Mouse (Mus musculus) heart, postnatal 4 days (tissue): ENCODE measurements around the gene Gm49387. TPM values are rescaled to one million over a fixed set of nuclear protein-coding genes. Genes with fewer than 3 reads are reported as not detected.

Experiments used
- DNase-seq: peaks from one replicate; pipeline ENCODE4 v3.0.0; 2021
- total RNA-seq, 2 experiments: library from RNA; stranded (reverse); gene quantifications; 2 replicates each; pipeline ENCODE4 v1.2.3; 2021

The Gm49387 gene
- total RNA-seq, 2 experiments from 2014 or later = 2.8 TPM; not detected in 1

DNA sequence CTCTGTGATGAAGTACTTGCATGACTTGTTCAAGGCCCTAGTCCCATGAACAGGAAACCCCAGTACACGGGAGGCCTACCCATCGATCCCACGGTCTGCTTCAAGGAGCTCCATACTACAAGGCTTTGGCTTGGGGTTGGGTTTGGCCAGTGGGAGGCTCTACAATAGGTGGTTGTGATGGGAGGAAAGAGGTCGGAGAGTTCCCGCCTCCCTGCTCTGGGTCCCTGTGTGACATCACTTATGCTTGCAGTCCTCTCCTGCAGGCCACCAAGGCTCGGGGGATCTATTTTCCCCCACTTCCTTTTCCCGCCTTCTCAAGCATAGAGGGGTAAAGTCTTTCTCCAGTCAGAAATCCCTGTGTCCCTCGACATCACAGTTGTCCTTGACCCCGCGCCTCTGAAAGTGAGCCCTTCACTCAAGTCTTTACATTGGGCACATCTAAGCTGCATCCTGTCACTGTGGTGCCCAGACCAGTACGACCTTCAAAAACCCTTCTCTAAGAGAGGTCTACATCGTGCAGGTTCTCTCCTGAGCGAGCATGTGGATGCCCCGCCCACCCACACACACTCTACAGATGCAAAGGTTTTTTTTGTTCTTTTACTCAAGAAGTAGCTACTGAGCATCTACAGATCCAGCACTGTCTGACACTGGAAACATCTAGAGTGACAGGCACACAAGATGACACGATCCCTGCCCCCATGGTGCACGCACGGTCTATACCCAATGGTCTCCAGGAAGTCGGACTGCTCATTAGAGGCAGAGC, 65.6 kb downstream of the Gm49387 start:
- DNase-seq = no peak

DNA sequence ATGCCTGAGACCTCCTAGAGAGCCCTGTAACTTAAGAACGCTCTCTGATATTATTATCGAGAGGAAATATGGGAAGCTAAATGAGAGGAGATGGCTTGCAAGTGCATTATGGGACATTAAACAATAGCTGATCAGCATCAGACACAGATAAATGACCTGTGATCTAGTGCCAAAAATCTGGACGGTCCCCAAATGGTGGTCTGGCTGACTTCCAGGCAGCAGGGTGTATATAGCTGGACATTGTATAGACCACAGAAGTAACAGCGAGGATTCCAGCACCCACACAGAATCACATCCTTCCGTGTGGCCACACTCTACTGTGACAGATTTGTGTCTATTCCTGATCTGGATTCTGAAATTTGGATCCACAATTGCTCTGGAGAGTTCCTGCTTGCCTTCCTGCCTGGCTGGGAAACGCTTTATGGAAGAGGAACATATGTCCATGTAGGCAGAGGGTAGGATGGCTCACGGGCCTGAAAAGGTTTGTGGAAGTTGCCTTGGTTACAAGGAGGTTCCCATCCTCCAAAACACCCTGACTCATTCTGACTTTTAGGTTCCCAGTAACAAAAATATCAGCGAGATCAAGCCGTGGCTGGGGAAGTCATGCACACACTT, 68.0 kb downstream of the Gm49387 start:
- DNase-seq = no peak

DNA sequence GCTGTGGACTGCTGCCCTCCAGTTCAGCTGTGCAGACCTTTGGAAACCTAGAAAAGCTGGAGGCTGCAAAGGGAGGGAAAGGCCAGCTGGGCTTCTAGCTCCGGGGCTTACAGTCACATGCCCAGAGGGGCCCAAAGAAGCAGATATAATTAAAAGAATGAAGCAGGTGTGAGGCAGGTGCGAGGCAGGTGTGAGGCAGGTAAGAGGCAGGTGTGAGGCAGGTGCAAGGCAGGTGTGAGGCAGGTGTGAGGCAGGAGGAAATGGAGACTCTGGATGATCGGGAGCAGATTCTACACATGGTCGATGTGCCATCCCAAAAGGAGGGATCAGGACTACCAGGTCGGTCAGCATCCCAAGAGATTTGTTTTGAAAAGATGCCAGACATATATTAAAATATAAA, 69.3 kb downstream of the Gm49387 start:
- DNase-seq = no peak

DNA sequence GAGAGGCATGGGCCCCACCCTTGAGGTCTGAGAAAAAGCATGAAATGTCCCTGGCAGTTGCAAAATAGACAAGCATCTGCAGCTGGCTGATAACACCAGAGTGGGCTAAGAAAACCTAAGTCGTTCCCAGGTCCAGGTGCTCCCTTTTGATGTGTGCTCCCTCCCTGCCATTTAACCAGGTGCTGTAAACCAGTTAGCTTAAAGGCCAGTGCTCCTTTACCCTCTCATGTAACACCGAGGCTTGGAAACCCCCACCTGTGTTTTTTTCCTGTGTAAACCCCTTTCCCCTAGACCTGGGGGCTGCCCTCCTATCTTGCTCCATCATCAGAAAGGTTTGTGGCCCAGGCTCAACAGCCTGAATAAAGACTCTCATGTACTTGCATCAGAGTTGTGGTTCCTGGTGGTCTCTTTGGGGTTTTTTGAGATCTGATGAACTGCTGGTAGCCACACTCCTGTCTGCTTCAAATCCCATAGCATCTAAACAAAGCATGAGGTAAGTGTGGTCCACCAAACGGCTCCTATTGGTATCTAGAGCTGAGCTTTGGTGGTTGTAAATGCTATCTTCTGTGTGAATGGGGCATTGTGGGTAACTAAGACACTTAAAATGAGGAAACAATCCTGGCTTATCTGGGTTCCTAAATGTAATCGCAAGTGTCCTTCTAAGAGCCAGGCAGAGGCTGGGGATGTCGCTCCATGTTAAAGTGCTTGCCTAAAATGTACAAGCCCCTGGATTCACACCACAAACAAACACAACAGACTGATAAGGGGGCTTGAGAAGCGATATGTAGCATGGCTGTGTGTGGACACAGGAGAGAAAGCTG, 70.3 kb downstream of the Gm49387 start:
- DNase-seq = no peak

DNA sequence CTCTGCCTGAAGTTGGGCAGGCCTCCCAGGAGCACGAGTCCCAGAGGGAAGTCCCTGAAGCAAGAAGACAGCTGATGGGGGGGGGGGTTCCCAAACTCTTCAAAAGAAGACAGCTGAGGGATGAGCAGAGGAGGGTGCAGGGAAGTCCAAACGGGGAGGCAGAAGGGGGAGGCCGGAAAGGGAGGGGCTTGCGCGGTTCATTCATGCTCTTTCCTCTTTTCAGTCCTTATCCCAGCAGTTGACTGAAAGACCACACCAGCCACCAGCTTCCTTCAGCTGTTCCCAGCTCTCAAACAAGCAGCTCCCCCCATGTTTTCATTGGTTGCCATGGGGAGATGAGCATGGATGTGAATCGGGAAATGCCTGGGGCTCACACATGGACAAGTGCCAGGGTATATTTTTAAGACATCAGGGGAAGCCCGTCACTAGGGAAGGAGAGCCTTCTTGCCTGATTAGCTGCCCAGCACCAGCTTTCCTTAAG, 71.5 kb downstream of the Gm49387 start:
- DNase-seq = peak; percentile 60

DNA sequence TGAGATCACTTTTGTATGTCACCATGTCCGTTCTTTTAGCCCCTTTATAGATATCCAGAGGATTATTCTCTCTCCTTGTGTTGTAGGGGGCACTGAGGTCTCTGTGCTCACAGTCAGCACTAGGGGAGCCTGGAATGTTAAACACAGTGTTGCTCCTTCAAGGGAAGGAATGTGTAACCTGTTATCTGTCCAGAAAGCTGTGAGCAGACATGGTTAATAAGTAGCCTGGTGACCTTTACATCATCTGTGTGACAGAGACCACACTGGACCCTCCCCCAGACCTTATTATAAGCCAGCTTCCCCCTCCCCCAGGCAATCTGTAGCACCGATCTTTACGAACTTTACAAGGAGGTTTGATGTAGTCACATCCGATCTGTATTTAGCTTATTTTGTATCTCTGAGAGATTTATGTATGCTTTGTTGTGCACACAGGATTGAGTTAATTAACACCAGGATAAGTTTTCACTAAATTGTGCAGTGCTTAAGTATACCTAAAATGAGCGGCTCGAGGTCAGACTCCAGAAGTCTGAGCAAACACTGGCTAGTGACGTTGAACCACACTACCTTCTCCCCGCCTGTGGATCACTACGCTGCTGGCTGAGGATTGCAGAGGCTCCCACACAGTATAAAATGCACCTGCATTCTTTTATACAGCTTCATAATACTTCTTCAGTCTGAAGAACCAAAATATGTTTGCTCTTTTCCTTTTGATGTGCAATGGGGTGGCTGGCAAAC, 75.0 kb downstream of the Gm49387 start:
- DNase-seq = no peak

DNA sequence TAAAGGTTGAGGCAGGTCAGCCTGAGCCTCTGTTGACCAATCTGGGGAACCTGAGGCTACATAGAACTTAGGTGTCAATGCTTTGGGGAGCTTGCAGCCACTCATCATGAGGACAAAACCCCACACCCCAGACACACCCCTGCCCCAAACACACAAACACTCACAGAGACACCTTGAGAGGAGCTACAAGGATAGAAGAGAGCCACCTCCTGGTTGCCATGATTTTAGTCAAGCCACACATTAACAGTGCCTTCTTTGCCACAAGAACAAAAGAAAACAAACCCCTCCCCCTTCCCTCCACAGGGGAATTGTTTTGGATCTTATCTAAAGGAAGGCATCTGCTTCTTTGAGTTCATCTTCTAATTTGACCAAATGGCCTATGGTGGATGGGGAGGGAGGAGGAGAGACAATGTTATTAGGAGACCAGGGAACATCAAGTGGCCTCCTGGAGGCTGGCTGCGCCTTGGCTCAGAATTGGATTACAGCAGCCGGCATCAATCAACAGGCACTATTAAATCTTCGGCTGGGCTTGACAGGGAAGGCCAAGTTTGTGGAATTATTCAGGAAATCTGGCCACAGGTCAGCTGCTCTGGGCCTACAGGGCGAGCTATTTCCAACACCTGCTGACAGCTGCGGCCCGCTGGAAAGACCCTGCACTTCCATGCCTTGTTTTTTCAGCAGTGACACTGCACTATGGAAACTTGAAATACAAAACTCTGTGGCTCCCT, 76.1 kb downstream of the Gm49387 start:
- peak; percentile 76 for DNase-seq

DNA sequence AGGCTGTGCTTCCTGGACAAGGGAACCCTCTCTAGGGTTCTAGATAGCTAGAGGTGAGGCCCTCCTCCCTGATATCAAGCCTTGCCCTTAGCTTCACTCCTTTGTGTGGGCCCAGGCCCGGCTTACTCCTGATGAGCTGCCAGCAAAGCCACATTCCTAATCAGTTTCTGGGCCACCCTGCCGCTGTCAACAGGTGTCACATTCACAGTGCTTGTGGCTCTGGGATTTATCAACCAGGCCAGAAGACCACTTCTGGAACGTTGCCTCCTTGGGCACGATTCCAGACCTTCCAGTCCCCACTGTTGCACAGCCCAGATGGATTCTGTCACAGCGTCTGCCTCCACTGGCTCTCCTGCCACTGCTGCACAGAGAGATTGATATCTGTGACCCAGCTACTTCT, 79.8 kb downstream of the Gm49387 start:
- peak; percentile 93 for DNase-seq

DNA sequence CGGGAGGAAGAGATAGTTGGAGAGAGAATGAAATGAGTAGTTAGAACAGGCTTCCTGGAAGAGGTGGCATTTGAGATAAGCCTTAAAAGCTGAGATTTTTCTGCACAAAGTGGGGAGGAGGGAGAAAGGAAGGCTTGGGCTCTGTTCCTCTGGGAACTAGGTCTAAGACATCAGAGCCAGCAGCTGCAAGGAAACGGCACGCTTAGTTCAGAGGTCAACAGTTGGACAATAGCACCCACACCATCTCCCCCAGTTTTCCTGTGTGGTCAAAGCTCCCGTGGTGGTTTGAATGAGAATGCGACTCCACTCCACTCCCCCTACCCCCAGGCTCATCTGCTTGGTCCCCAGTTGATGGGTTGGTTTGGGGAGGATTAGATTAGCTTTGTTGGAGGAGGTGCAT, 81.5 kb downstream of the Gm49387 start:
- no peak for DNase-seq

DNA sequence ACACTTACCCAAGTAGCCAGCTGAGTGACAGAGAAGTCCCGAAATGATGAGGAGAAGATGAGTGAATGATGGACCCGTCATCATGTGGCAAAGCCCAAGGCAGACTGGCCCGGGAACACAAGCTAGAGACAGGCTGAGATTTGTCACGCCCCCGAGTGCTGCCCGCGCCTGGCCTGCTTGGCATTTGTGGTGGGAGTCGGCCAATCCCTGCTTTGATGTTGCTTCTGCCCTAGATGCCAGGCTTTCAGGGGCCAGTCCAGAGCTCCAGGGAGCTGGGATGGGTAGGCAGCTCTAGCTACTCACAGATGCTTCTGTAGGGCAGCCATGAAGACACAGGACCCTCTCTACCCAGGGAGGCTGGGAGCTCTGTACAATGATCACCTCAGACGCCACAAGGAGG, 82.9 kb downstream of the Gm49387 start:
- DNase-seq = no peak

DNA sequence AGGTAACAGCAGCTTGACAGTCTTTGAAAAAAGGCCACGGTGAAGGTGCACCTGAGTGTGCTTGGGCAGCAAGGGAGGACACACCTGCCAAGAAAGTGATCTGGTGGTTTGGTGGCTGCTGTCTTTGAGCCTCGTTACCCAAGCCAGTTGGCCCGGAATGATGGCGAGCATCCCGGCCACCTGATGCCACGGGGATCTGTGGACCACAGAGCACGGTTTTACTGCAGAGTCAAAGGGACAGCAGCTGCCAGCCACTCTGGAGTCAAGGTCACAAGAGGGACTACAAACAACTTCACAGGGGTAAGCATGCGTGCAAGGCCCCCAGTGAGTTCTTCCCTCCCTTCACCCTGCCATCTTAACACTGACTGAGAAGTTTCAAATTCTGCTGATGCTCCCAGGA, 83.4 kb downstream of the Gm49387 start:
- no peak for DNase-seq

DNA sequence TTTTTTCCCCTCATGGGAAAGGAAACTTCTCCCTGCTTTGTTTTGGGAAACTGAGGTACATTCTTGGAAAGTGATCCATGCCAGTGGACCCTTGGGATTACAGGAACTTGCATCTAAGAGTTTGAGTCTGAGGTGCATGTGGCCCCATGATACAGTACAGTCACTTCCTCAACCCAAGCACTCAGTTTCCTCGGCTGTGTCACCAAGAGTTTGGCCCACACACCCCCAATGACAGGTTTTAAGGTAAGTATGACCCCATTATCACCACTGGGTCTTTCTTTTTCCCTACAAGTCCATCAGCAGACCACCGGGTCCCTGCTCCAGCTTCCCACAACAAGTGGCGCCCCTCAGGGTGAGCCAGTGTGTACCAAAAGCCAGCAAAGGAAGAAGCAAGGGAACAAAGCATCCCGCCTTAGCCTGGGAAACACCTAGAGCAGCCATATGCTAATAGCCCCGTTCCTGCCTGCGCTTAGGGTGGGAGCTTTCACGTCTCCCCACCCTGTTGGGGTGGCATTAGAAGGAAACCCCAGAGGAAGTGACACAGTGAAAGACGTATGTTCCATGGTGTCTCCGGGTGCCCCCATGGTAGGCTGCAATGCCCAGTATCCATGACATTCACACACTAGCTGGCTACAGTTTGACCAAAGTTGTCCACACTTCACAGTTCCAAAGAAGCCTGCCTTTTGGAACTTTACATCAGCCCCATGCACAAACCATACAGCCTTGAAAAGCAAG, 84.0 kb downstream of the Gm49387 start:
- DNase-seq = no peak

DNA sequence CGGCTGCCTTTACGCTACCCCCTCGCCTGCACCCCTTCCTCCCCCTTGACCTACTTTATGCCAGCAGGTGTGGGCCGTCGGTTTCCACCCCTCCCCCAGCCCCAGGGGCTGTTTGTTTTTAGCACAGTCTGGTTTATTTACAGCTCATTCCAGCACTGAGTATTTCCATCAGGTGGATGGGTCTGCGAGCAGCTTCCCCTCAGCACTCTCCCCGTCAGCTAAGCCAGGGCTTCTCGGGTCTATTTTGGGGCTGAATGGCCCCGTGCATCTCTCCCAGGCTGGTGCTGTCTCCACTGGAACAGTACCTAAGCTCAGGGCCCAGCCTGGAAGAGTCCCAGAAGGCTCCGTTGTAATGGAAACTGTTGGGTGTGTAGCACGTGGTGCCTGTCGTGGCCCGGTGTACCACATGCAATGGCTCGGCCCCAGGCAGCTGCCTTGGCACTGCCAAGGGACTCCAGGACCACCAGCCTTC, 84.7 kb downstream of the Gm49387 start:
- no peak for DNase-seq

DNA sequence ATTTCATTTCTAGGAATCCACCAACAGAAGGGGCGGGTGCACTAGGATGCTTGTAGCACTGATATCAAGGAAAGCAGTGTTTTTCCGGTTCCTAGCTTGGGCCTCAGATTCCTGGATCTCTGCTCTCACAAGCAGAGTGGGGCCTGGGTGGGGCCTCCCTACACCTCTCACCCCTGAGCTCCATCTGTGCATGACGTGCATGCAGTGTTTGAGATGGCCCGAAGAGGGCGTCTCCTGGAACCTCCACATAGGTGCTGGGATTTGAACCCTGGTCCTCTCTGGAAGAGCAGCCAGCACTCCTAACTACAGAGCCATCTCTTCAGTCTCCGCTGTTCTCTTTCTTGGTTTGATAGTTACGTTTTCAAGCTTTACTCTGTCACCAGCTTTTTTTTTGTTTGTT, 85.7 kb downstream of the Gm49387 start:
- no peak for DNase-seq

DNA sequence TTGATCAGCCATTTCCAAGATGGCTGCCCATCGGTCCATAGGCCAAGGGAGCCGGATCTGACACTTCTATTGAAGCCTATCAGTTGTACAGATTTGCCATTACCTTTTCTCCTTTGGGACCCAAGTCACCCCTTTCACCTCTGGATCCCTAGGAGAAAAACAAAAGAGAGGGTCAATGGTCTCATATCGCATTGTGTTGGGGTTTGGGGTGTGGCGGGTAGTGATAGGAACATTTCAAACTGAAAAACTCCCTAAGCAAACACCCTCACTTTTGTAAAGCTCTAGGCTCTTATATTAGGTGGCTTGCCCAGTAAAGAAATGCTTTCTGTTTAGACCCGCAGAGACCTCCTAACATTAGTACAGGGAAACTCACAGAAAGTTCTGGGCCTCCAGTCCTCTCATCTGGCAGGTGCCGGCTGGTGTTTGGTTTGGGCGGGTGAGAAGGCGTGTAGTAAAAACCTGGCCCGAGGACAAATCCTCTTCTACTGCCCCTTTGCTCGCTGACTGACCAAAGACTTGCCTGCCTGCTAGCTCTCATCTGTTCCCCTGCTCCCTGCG, 96.7 kb downstream of the Gm49387 start:
- DNase-seq = no peak

DNA sequence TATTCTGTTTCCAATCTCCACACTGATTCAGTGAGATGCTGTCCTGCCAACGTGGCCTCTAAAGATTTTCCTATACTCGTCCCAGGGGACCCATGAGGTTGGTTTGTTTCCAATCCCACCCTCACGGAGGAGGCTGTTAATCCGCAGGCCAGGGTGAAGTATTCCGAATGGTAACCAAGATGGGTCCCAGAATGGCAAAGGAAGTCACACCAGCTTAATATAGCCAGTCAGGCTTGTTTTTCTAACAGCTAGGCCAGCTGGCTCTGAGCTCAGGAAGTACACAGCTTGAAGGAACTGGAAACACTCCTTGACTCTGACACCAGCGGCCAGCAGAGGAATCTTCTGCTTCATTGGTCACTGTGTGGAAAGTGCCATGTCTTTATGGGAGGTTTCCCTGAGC, 103.4 kb downstream of the Gm49387 start:
- peak; percentile 28 for DNase-seq

DNA sequence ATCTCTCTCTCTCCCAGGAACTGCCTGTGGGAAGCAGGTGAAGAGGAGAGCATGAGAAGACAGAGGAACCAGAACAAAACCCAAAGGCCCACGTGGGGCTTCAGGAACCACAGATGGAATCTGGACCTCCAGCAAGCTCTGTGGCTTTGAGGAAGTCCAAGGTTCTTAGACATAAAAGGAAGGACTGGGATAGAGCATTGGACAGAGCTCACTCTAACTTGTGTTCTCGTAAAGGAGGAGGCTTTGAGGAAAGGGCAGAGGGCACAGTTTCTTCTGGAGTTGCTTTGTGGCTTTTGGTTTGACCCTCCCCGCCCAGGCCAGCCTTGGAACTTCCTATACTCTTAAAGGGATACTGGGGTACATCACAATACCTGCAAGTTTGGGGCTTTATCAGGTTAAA, 108.0 kb downstream of the Gm49387 start:
- DNase-seq = no peak

DNA sequence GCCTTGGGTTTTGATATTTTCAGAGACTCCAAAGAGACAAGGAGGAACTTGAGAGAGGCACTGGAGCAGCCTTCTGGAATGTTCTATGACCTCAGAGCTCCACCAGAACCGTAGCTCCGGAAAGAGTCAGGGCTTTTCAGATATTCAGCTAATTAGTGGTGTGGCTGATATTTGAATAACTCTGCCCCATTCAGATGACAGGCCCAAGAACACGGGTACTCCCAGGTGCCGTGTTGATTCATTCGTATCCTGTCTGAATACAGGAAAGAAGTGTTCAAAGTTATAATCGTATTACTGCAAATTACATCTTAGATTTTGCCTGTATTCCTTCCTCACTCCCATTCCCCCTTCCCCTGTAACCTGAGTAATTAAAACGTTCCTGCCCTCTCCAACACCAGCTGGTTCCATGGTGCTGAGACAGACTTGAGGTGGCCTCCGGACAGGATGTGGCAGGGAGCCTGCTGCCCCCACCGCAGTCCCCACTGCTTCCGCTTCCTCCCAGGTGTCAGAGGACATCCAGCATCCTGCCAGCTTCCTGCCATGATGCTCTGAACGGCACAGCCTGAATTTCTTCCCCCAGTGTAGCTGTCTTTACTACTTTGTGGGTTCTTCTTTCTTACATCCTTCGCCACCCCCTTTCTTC, 109.1 kb downstream of the Gm49387 start:
- DNase-seq = peak; percentile 31

DNA sequence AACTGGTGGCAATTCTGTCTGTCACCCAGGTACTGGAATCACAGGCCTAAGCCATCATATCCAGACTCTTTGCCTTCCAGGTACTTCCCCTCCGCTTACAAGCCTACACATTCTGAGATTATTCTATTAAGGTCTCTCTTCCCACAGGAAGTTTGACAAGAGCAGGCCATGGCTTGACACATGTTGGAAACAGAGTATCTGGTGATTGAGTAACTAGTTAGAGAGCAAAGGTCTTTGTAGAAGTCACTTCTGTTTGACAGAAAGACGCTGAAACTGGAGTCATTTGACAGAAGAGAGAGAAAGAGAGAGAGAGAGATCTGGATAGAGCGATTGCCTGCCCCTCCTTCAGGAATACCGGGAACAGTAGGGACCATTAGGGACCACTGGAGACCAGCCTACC, 109.8 kb downstream of the Gm49387 start:
- DNase-seq = no peak
